Mouse (Mus musculus) ES-Bruce4 (cell line): ENCODE results near the gene Sf3b3. TPM values are rescaled to one million over a fixed set of nuclear protein-coding genes. Genes with fewer than 3 reads are reported as not detected.
A peak's percentile ranks its signal among the peaks of the same experiment; 100 is the strongest.

ENCODE experiments used
- H3K27ac ChIP-seq: 2 replicates; pipeline ENCODE4 v1.5.1; 2012; ENCODE audit warnings: low read length, inconsistent platforms; ENCODE audit not compliant: insufficient read depth
- H3K27me3 ChIP-seq: 2 replicates; pipeline ENCODE4 v1.6.1; 2012; ENCODE audit warnings: mild to moderate bottlenecking, low read length, inconsistent platforms; ENCODE audit not compliant: control insufficient read depth, poor library complexity, insufficient read depth, severe bottlenecking
- H3K36me3 ChIP-seq: 2 replicates; pipeline ENCODE4 v1.6.1; 2012; ENCODE audit warnings: inconsistent platforms, mild to moderate bottlenecking, low read length, moderate library complexity; ENCODE audit not compliant: control insufficient read depth, poor library complexity, insufficient read depth, severe bottlenecking
- H3K4me1 ChIP-seq: one replicate; pipeline ENCODE4 v1.8.1; 2011; ENCODE audit warnings: low read length; ENCODE audit not compliant: control insufficient read depth, insufficient read depth
- H3K4me3 ChIP-seq: 2 replicates; pipeline ENCODE4 v1.5.1; 2011; ENCODE audit warnings: low read depth, mild to moderate bottlenecking, low read length
- H3K9ac ChIP-seq: 2 replicates; pipeline ENCODE4 v1.6.1; 2012; ENCODE audit warnings: low read depth, mild to moderate bottlenecking, inconsistent platforms; ENCODE audit not compliant: poor library complexity, severe bottlenecking
- H3K9me3 ChIP-seq: replicated peaks from 2 replicates; pipeline ENCODE4 v1.6.1; 2012; ENCODE audit warnings: mild to moderate bottlenecking, low read length, inconsistent platforms; ENCODE audit not compliant: control insufficient read depth, poor library complexity, insufficient read depth, severe bottlenecking
- CTCF ChIP-seq: IDR thresholded peaks from one replicate; pipeline ENCODE4 v1.8.1; 2011; ENCODE audit warnings: low read depth, low read length
- EP300 ChIP-seq: IDR thresholded peaks from 2 replicates; pipeline ENCODE4 v1.6.1; 2011; ENCODE audit warnings: low read depth, low read length; ENCODE audit not compliant: insufficient read depth
- POLR2A ChIP-seq: IDR thresholded peaks from one replicate; pipeline ENCODE4 v1.8.1; 2011; ENCODE audit warnings: low read length; ENCODE audit not compliant: insufficient read depth
- polyA plus RNA-seq: library from polyadenylated mRNA; stranded (reverse); fragments of >200 nt; gene quantifications from 2 replicates; pipeline ENCODE4 v1.2.4, GENCODE M21; 2011; ENCODE audit warnings: low read depth; ENCODE audit not compliant: missing spikeins, insufficient read depth, insufficient read length

The Sf3b3 gene
- polyA plus RNA-seq, 1 experiment: 203 TPM

DNA sequence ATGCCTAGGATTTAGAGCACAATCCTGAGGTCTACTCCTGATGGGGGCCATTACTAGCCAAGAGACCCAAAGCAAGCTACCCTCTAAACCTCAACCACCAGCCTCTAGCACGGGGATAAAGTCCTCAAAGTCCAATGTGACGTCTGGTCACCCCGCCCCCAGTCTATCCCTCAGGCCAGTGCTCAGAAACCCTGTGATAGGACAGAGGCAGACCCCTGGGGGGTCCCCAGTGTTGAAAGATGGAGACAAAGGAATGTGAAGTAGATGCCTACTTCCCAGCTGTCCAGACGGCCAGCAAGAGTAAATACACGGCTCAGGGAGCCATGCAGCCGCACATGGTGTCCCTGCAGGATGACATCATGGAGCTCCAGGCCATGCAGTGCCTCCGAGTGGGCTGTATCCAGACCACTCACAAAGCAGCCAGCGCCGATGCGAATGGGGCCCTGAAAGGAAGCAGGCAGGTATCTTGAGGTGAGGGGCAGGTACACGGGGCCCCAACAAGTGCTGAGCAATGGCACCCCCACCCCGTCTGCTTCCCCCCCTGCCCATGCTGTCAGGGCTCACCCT, 43.4 kb upstream of the Sf3b3 start:
- Histone ChIP-seq H3K36me3 (no peaks in the 10 kb centered on the region), H3K4me1 (no peaks in the 10 kb centered on the region), H3K9ac (no peak overlapping the region), H3K4me3 (no peak overlapping the region), H3K27ac (no peak overlapping the region), H3K9me3 (no peaks in the 10 kb centered on the region), H3K27me3 (no peaks in the 10 kb centered on the region)
- TF ChIP-seq POLR2A (no peak), EP300 (no peak), CTCF (no peak)

DNA sequence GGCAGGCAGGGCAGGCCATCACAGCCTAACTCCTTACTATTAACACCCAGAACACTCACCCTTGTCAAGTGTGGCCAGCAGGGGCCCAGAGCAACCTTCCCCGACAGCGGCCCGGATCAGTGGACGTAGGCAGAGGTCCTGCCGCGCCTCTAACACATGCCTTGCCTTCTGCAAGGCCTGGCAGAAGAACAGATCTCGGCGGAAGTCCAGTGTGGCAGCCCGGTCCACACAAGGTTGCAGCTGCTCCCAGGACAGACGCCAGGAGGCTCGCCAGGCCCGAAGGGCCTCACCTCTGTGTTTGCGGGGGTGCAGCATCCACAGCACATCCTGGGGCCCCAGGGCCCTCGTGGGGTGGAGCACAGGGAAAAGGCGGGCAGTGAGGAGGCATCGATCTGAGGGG, 42.3 kb upstream of the Sf3b3 start:
- Histone ChIP-seq H3K4me1 (no peaks in the 10 kb centered on the region), H3K27me3 (no peaks in the 10 kb centered on the region), H3K9me3 (no peaks in the 10 kb centered on the region), H3K9ac (0 out of 2 replicates have a peak overlapping the region, but pooled peaks have one; percentile 13), H3K4me3 (peak overlapping the region; percentile 15), H3K27ac (no peak overlapping the region), H3K36me3 (no peaks in the 10 kb centered on the region)
- TF ChIP-seq EP300: no peak
- TF ChIP-seq POLR2A: no peak
- no peak for TF ChIP-seq CTCF

DNA sequence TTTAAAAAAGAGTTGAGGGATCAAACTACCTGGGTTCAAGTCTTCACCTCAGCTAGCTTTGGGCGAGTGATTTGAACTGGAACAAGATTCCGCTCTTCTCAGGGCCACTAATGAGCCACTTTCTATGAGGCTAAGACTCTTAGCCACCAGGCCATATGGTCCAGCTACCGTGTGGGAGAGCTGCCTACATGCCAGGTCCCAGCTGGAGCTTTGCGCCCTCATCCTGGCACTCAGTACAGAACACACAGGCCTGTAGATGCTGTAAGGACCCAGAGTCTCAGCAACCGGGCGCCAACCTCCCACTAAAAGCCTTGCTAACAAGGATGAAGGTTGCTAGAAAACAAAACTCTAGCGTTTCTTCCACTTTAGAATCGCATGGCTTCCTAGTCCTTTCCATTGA, 41.9 kb upstream of the Sf3b3 start:
- no peaks in the 10 kb centered on the region for H3K36me3 ChIP-seq
- no peak overlapping the region for H3K27ac ChIP-seq
- no peak overlapping the region for H3K9ac ChIP-seq
- H3K27me3 ChIP-seq: no peaks in the 10 kb centered on the region
- no peaks in the 10 kb centered on the region for H3K4me1 ChIP-seq
- no peak overlapping the region for H3K4me3 ChIP-seq
- H3K9me3 ChIP-seq: no peaks in the 10 kb centered on the region
- TF ChIP-seq CTCF (no peak), EP300 (no peak), POLR2A (no peak)

DNA sequence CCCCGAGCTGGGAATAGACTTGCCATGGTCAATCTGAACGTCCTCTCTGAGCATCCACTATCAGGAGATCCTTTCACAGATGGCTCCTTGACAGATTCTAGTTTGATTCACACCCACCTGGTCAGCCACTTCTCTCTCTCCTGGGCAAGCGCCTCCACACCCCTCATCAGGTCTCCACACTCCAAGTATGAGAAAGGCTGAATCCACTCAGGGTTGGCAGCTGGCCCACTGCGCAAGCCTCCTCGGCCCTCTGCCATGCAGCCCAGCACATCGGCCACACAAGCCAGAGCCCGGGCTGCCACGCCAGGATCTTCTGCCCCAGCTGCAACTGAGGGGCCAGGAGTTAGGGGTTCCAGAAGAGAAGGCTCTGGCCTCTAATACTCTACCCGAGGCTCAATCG, 41.0 kb upstream of the Sf3b3 start:
- no peak overlapping the region for H3K9ac ChIP-seq
- H3K36me3 ChIP-seq: peaks cover 2% of the 10 kb centered on the region; the same call in 1 of the 2 replicates
- TF ChIP-seq EP300 (no peak), POLR2A (no peak), CTCF (no peak)
- H3K9me3 ChIP-seq: no peaks in the 10 kb centered on the region
- no peaks in the 10 kb centered on the region for H3K4me1 ChIP-seq
- H3K27me3 ChIP-seq: no peaks in the 10 kb centered on the region
- no peak overlapping the region for H3K4me3 ChIP-seq
- no peak overlapping the region for H3K27ac ChIP-seq

DNA sequence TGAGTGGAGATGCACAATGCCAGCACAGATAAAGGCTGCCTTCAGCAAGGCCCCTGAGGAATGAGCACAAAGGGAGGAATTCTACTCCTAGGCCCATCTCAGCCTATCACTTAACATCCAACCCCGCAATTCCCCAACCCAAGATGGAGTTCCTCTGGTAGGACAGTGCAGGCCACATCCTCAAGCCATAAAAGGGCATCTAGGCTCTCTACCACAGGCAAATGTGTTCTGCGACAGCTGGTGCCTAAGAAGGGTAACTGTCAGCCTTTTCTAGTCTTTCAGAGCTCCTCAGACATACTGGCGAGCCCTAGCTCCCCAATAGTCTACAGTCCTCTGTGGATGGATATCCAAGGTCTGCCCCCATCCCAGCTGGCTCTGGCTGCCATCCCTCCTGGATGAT, 40.0 kb upstream of the Sf3b3 start:
- TF ChIP-seq POLR2A (no peak), CTCF (no peak), EP300 (no peak)
- no peak overlapping the region for H3K9ac ChIP-seq
- H3K9me3 ChIP-seq: no peaks in the 10 kb centered on the region
- H3K27ac ChIP-seq: no peak overlapping the region
- no peaks in the 10 kb centered on the region for H3K4me1 ChIP-seq
- H3K4me3 ChIP-seq: peak overlapping the region; percentile 44; the same call in 1 of the 2 replicates
- no peaks in the 10 kb centered on the region for H3K27me3 ChIP-seq
- H3K36me3 ChIP-seq: peaks cover 11% of the 10 kb centered on the region

DNA sequence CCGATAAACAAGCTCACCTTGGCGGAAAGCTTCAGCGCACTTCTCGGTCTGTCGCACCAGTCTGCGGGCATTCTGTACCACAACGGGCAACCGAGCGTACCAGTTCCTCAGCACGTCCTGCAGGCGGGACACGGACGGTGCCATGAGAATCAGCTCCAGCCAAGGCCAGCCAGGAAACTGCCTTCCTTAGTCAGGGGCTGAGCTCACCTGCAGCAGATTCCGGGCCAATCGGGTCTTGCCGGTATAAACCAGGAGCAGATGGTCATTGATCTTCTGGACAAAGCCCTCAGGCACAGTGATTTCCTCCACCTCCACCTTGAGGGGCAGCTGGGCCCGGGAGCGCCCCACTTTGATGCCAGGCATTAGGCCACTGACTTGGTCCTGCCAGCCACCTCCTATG, 37.2 kb upstream of the Sf3b3 start:
- Histone ChIP-seq H3K9me3 (no peaks in the 10 kb centered on the region), H3K9ac (no peak overlapping the region), H3K36me3 (peaks cover 24% of the 10 kb centered on the region), H3K4me3 (no peak overlapping the region), H3K27ac (no peak overlapping the region), H3K4me1 (no peaks in the 10 kb centered on the region), H3K27me3 (no peaks in the 10 kb centered on the region)
- TF ChIP-seq POLR2A (no peak), EP300 (no peak), CTCF (no peak)
